ENCODE assay signal across 8 mouse cellular contexts in genomic region chr1:75168093-75168471, GRCm38 (mm10). TPM values are rescaled to one million over a fixed set of nuclear protein-coding genes. Genes with fewer than 3 reads are reported as not detected.
DNase-seq lines count a peak whose midpoint lies in the region; ATAC-seq and TF ChIP-seq lines count a peak whose summit lies in the region.

No protein-coding gene starts in this region.

- H3K9me3 ChIP-seq in E14TG2a.4 (ENCODE audit: low read length) = no peaks in the 10 kb centered on the region
- no peaks in the 10 kb centered on the region for H3K9me3 ChIP-seq in forebrain, embryonic 15.5 days
- H3K9me3 ChIP-seq in liver, embryonic 15.5 days (replicated peaks) = no peaks in the 10 kb centered on the region

- 10% methylated on average over 7 of the region's 7 CpGs for WGBS in forebrain, embryonic 15.5 days
- 6% methylated on average over 7 of the region's 7 CpGs for WGBS in liver, embryonic 15.5 days (ENCODE audit: insufficient replicate concordance)

- H3K27me3 ChIP-seq in E14TG2a.4 (ENCODE audit: insufficient read depth, low read length) = no peaks in the 10 kb centered on the region
- no peaks in the 10 kb centered on the region for H3K27me3 ChIP-seq in forebrain, embryonic 15.5 days
- H3K27me3 ChIP-seq in liver, embryonic 15.5 days = no peaks in the 10 kb centered on the region

- H3K4me3 ChIP-seq in E14TG2a.4 (replicated peaks; ENCODE audit: low read length) = peak overlapping the region; percentile 90
- H3K4me3 ChIP-seq in forebrain, embryonic 15.5 days = peak overlapping the region; percentile 74
- H3K4me3 ChIP-seq in liver, embryonic 15.5 days (replicated peaks) = peak overlapping the region; percentile 91

- peaks cover 35% of the 10 kb centered on the region for H3K36me3 ChIP-seq in E14TG2a.4 (ENCODE audit: insufficient read depth, low read length)
- H3K36me3 ChIP-seq in forebrain, embryonic 15.5 days = peaks cover 27% of the 10 kb centered on the region
- peaks cover 41% of the 10 kb centered on the region for H3K36me3 ChIP-seq in liver, embryonic 15.5 days (replicated peaks)

- H3K4me1 ChIP-seq in E14TG2a.4 (replicated peaks; ENCODE audit: low read depth, low read length) = peaks cover 19% of the 10 kb centered on the region
- peaks cover 15% of the 10 kb centered on the region for H3K4me1 ChIP-seq in forebrain, embryonic 15.5 days
- H3K4me1 ChIP-seq in liver, embryonic 15.5 days (replicated peaks) = peaks cover 47% of the 10 kb centered on the region

- no peak for TF ChIP-seq CTCF in E14TG2a.4 (conservative IDR thresholded peaks at IDR 0.05; ENCODE audit: low read length)

- DNase-seq in heart, adult 11 months = peak; percentile 90
- no peak for DNase-seq in heart, adult 18-20 months
- DNase-seq in Muller cell, postnatal 12 days (ENCODE audit: inconsistent ontology term) = no peak
- no peak for DNase-seq in cerebellum, adult 18-20 months
- no peak for DNase-seq in right cerebral cortex, postnatal 14 days

- peak overlapping the region; percentile 73 for H3K4me2 ChIP-seq in forebrain, embryonic 15.5 days (replicated peaks)
- peak overlapping the region; percentile 89 for H3K4me2 ChIP-seq in liver, embryonic 15.5 days

- H3K27ac ChIP-seq in forebrain, embryonic 15.5 days (replicated peaks) = peak overlapping the region; percentile 90
- H3K27ac ChIP-seq in liver, embryonic 15.5 days (replicated peaks) = peak overlapping the region; percentile 98

- peak; percentile 42 for ATAC-seq in forebrain, embryonic 15.5 days (replicated peaks)
- ATAC-seq in liver, embryonic 15.5 days (ENCODE audit: insufficient read depth) = peak; percentile 19

- H3K9ac ChIP-seq in forebrain, embryonic 15.5 days (replicated peaks) = peak overlapping the region; percentile 66
- peak overlapping the region; percentile 91 for H3K9ac ChIP-seq in liver, embryonic 15.5 days

RNA-seq across cellular contexts. Expression of gene Zfand2b, which starts 0.4 kb away (rescaled TPM):
- 10 to 100 TPM; 12.1 to 14.1 TPM for total RNA-seq in heart, adult 18-20 months (2021)
- polyA plus RNA-seq in forebrain, embryonic 15.5 days (2015; fragmentation: Nextera tagmentation; extraction: Ambion mirVana) = 40.4 and 42.9 TPM in 2 replicates
- 43.4 and 44.5 TPM in 2 replicates for polyA plus RNA-seq in liver, embryonic 15.5 days (2015; fragmentation: Nextera tagmentation; extraction: Ambion mirVana)

RNA-seq across cellular contexts. Expression of gene Abcb6, which starts 12.1 kb away (rescaled TPM):
- 10 to 100 TPM; 28.5 to 29.4 TPM for total RNA-seq in heart, adult 18-20 months (2021)
- polyA plus RNA-seq in forebrain, embryonic 15.5 days (2015; fragmentation: Nextera tagmentation; extraction: Ambion mirVana) = 42.9 and 45.1 TPM in 2 replicates
- polyA plus RNA-seq in liver, embryonic 15.5 days (2015; fragmentation: Nextera tagmentation; extraction: Ambion mirVana) = 60.5 and 63.3 TPM in 2 replicates

RNA-seq across cellular contexts. Expression of gene Ankzf1, which starts 23.9 kb away (rescaled TPM):
- total RNA-seq in heart, adult 18-20 months (2021) = 10 to 100 TPM in 1 of 2 experiments, 1 to 10 TPM in 1; 7.8 to 10.8 TPM
- polyA plus RNA-seq in forebrain, embryonic 15.5 days (2015; fragmentation: Nextera tagmentation; extraction: Ambion mirVana) = 26.3 and 28.6 TPM in 2 replicates
- 9.7 and 10.0 TPM in 2 replicates for polyA plus RNA-seq in liver, embryonic 15.5 days (2015; fragmentation: Nextera tagmentation; extraction: Ambion mirVana)

RNA-seq across cellular contexts. Expression of gene Atg9a, which starts 23.9 kb away (rescaled TPM):
- 10 to 100 TPM; 58.8 to 68.8 TPM for total RNA-seq in heart, adult 18-20 months (2021)
- polyA plus RNA-seq in forebrain, embryonic 15.5 days (2015; fragmentation: Nextera tagmentation; extraction: Ambion mirVana) = 40.0 and 40.4 TPM in 2 replicates
- 24.1 and 28.1 TPM in 2 replicates for polyA plus RNA-seq in liver, embryonic 15.5 days (2015; fragmentation: Nextera tagmentation; extraction: Ambion mirVana)

RNA-seq across cellular contexts. Expression of gene Retreg2, which starts 25.5 kb away (rescaled TPM):
- total RNA-seq in heart, adult 18-20 months (2021) = 10 to 100 TPM; 20.3 to 23.0 TPM
- 91.2 and 103 TPM in 2 replicates for polyA plus RNA-seq in forebrain, embryonic 15.5 days (2015; fragmentation: Nextera tagmentation; extraction: Ambion mirVana)
- polyA plus RNA-seq in liver, embryonic 15.5 days (2015; fragmentation: Nextera tagmentation; extraction: Ambion mirVana) = 55.8 and 59.7 TPM in 2 replicates
